Comparison of ENCODE assay signal across 9 mouse cellular contexts in genomic region chr9:56179416-56180117, GRCm38 (mm10). TPM values are rescaled to one million over a fixed set of nuclear protein-coding genes. Genes with fewer than 3 reads are reported as not detected.
DNase-seq lines count a peak whose midpoint lies in the region; ATAC-seq and TF ChIP-seq lines count a peak whose summit lies in the region.
"Had no signal": no experiment of that assay in that cellular context is flagged by ENCODE, and none has a peak within 500 bp of the region (broad histone marks: within the 10 kb centered on the region; RNA-seq: fewer than 3 reads in every experiment).

No protein-coding gene starts in this region.

- no peak overlapping the region for H3K27ac ChIP-seq in testis, adult 2 months (ENCODE audit: control insufficient read depth, insufficient read depth, low read depth, low read length)

- no peaks in the 10 kb centered on the region for H3K4me1 ChIP-seq in testis, adult 2 months (ENCODE audit: control insufficient read depth, insufficient read depth, low read length)

- no peak overlapping the region for H3K4me3 ChIP-seq in testis, adult 2 months (ENCODE audit: control insufficient read depth, low read depth, low read length)
- H3K4me3 ChIP-seq: heart, embryonic 13.5 days had no signal

- TF ChIP-seq CTCF in testis, adult 2 months (IDR thresholded peaks at IDR 0.05; ENCODE audit: control insufficient read depth, insufficient read depth, insufficient replicate concordance, low read depth, low read length): 0 out of 2 replicates have a peak, but pooled peaks have one; percentile 10

- no peaks in the 10 kb centered on the region for H3K27me3 ChIP-seq in testis, adult 2 months (ENCODE audit: control insufficient read depth, insufficient read depth, low read length)
- H3K27me3 ChIP-seq: heart, embryonic 13.5 days had no signal

- peak; percentile 72 to 93; a peak in 3 of 4 replicates for ATAC-seq in hematopoietic stem cell, adult 5-6 weeks (replicated peaks in 1 of 2; ENCODE audit: insufficient read depth in 1 of 2, low FRiP score in 2 of 2, low TSS enrichment in 1 of 2, low read depth in 1 of 2, poor library complexity in 2 of 2, severe bottlenecking in 2 of 2)
- no peak for ATAC-seq in frontal cortex, adult (ENCODE audit: low TSS enrichment)

- TF ChIP-seq POLR2A in testis, adult 2 months (IDR thresholded peaks at IDR 0.05; ENCODE audit: control insufficient read depth, low read depth, low read length): no peak

- H3K36me3 ChIP-seq in testis, adult 2 months (ENCODE audit: control insufficient read depth, insufficient read depth, low read length): no peaks in the 10 kb centered on the region
- H3K36me3 ChIP-seq: heart, embryonic 13.5 days had no signal

- peak; percentile 93 for DNase-seq in heart, adult 11 months
- DNase-seq in heart, adult 8-10 months (ENCODE audit: low spot score): no peak
- DNase-seq in testis, postnatal 14 days (ENCODE audit: low spot score): no peak
- peak; percentile 52 for DNase-seq in testis, postnatal 10 days (ENCODE audit: low spot score)
- no peak for DNase-seq in right cerebral cortex, adult 2 months (ENCODE audit: low spot score in 2 of 2)

RNA-seq across cellular contexts. Expression of gene Tspan3, which starts 14.3 kb away (rescaled TPM):
- 100 to 1,000 TPM; 189 to 223 (median 201) TPM for total RNA-seq in heart, adult 8-10 months (2022)
- polyA plus RNA-seq in testis, adult 2 months (2012; rRNA removed): 61.5 and 71.2 TPM in 2 replicates
- total RNA-seq in hematopoietic stem cell, adult 5-6 weeks (2017): 91.3 and 100 TPM in 2 replicates

Comparison
In these comparisons a context has a peak if more than half of its experiments do, and no peak if none do; other contexts are left out.
1. DNase-seq: peak in heart, adult 11 months (single experiment) and testis, postnatal 10 days (single experiment); none in heart, adult 8-10 months (single experiment), testis, postnatal 14 days (single experiment) and right cerebral cortex, adult 2 months (0 of 2).